Mouse (Mus musculus) spleen, adult 2 months (tissue): Measurements from ENCODE around the gene Slc35e3. TPM values are rescaled to one million over a fixed set of nuclear protein-coding genes. Genes with fewer than 3 reads are reported as not detected.

Source experiments
- DNase-seq, 2 experiments: peaks; one replicate each; pipeline versions ENCODE4 v3.0.0 to v3.0.0-alpha.2; 2012 to 2021; ENCODE audit warnings: low spot score in 2 of 2, low read depth in 1 of 2
- H3K27ac ChIP-seq: fragments of 200-500 bp; 2 replicates; pipeline ENCODE4 v1.5.1; 2012; ENCODE audit warnings: low read length, inconsistent platforms; ENCODE audit not compliant: insufficient read depth
- H3K27me3 ChIP-seq: fragments of 200-500 bp; 2 replicates; pipeline ENCODE4 v1.6.1; 2012; ENCODE audit warnings: mild to moderate bottlenecking, moderate library complexity, low read length, inconsistent platforms; ENCODE audit not compliant: control insufficient read depth, insufficient read depth
- H3K36me3 ChIP-seq: fragments of 200-500 bp; 2 replicates; pipeline ENCODE4 v1.6.1; 2012; ENCODE audit warnings: mild to moderate bottlenecking, low read length, inconsistent platforms; ENCODE audit not compliant: control insufficient read depth, insufficient read depth
- H3K4me1 ChIP-seq: fragments of 200-500 bp; 2 replicates; pipeline ENCODE4 v1.6.1; 2011; ENCODE audit warnings: inconsistent platforms; ENCODE audit not compliant: control insufficient read depth, insufficient read depth, insufficient read length
- H3K4me3 ChIP-seq: fragments of 200-500 bp; 2 replicates; pipeline ENCODE4 v1.5.1; 2011; ENCODE audit warnings: mild to moderate bottlenecking, inconsistent platforms; ENCODE audit not compliant: insufficient read depth, insufficient read length; ENCODE audit errors: extremely low read depth
- CTCF ChIP-seq: fragments of 200-500 bp; IDR thresholded peaks from 2 replicates; pipeline ENCODE4 v1.5.1; 2011; ENCODE audit warnings: mild to moderate bottlenecking, inconsistent platforms; ENCODE audit not compliant: insufficient read depth, insufficient read length, insufficient replicate concordance; ENCODE audit errors: extremely low read depth
- POLR2A ChIP-seq: fragments of 200-500 bp; IDR thresholded peaks from 2 replicates; pipeline ENCODE4 v1.6.1; 2011; ENCODE audit warnings: low read depth, low read length, inconsistent platforms
- WGBS: fragments of 180-500 bp; shearing (Covaris S2); methylation state at CpG from one replicate; pipeline ENCODE4 v1.1.7; 2018; 5-methylcytosine and 5-hydroxymethylcytosine counted together
- polyA plus RNA-seq: library from polyadenylated mRNA; depleted of rRNA; stranded (reverse); fragments of >200 nt; gene quantifications from 2 replicates; pipeline ENCODE4 v1.2.3, GENCODE M21; 2012

Slc35e3 gene
- polyA plus RNA-seq, 1 experiment: 5.6 TPM

GRCm38 (mm10) chr10:117692953-117693352 is 53.2 kb downstream of the Slc35e3 start:
- DNase-seq: no peak
- Histone ChIP-seq H3K4me1 (no peaks in the 10 kb centered on the region), H3K36me3 (peaks cover 64% of the 10 kb centered on the region), H3K4me3 (no peak overlapping the region), H3K27me3 (no peaks in the 10 kb centered on the region), H3K27ac (no peak overlapping the region)
- over 99% methylated on average over 5 of the region's 5 CpGs for WGBS
- TF ChIP-seq CTCF: no peak
- no peak for TF ChIP-seq POLR2A

- DNase-seq: no peak
- TF ChIP-seq CTCF: no peak
- TF ChIP-seq POLR2A: no peak
- Histone ChIP-seq H3K4me1 (no peaks in the 10 kb centered on the region), H3K4me3 (no peak overlapping the region), H3K36me3 (peaks cover 58% of the 10 kb centered on the region), H3K27me3 (no peaks in the 10 kb centered on the region), H3K27ac (no peak overlapping the region)
These were observed 54.0 kb downstream of the Slc35e3 start for GRCm38 (mm10) chr10:117692173-117692572.

- H3K27me3 ChIP-seq: no peaks in the 10 kb centered on the region
- no peak overlapping the region for H3K4me3 ChIP-seq
- DNase-seq: no peak
- TF ChIP-seq POLR2A: no peak
- TF ChIP-seq CTCF: no peak
- H3K4me1 ChIP-seq: no peaks in the 10 kb centered on the region
- H3K27ac ChIP-seq: no peak overlapping the region
- 98% methylated on average over 10 of the region's 10 CpGs for WGBS
- peaks cover 53% of the 10 kb centered on the region for H3K36me3 ChIP-seq
These were observed 54.7 kb downstream of the Slc35e3 start for GRCm38 (mm10) chr10:117691389-117691968.

GRCm38 (mm10) chr10:117690770-117691296 is 55.3 kb downstream of the Slc35e3 start:
- DNase-seq: no peak
- WGBS: 97% methylated on average over 3 of the region's 3 CpGs
- H3K36me3 ChIP-seq: peaks cover 48% of the 10 kb centered on the region

GRCm38 (mm10) chr10:117690101-117690352 is 56.1 kb downstream of the Slc35e3 start:
- no peak overlapping the region for H3K4me3 ChIP-seq
- no peak overlapping the region for H3K27ac ChIP-seq
- no peak for DNase-seq
- no peaks in the 10 kb centered on the region for H3K27me3 ChIP-seq
- TF ChIP-seq POLR2A (no peak), CTCF (no peak)
- peaks cover 43% of the 10 kb centered on the region for H3K36me3 ChIP-seq
- WGBS: 87% methylated on average over 2 of the region's 2 CpGs
- no peaks in the 10 kb centered on the region; the same call in 1 of the 2 replicates for H3K4me1 ChIP-seq

More at GRCm38 (mm10) chr10:117690770-117691296, 55.3 kb downstream of the Slc35e3 start:
- Histone ChIP-seq H3K27ac (no peak overlapping the region), H3K27me3 (no peaks in the 10 kb centered on the region), H3K4me3 (no peak overlapping the region), H3K4me1 (no peaks in the 10 kb centered on the region; the same call in 1 of the 2 replicates)
- TF ChIP-seq CTCF: no peak
- TF ChIP-seq POLR2A: no peak

GRCm38 (mm10) chr10:117689297-117690100 is 56.7 kb downstream of the Slc35e3 start:
- Histone ChIP-seq H3K4me3 (no peak overlapping the region), H3K36me3 (peaks cover 40% of the 10 kb centered on the region), H3K4me1 (no peaks in the 10 kb centered on the region; the same call in 1 of the 2 replicates), H3K27me3 (no peaks in the 10 kb centered on the region), H3K27ac (no peak overlapping the region)
- TF ChIP-seq POLR2A (no peak), CTCF (no peak)
- WGBS: 94% methylated on average over 11 of the region's 11 CpGs
- no peak for DNase-seq
